11 mouse cellular contexts compared by ENCODE assay signal in genomic region chr17:6811931-6812850, GRCm38 (mm10). TPM values are rescaled to one million over a fixed set of nuclear protein-coding genes. Genes with fewer than 3 reads are reported as not detected.
DNase-seq lines count a peak whose midpoint lies in the region; ATAC-seq and TF ChIP-seq lines count a peak whose summit lies in the region.
"Had no signal": no experiment of that assay in that cellular context is flagged by ENCODE, and none has a peak within 500 bp of the region (broad histone marks: within the 10 kb centered on the region; RNA-seq: fewer than 3 reads in every experiment).

No protein-coding gene starts in this region.

- 50% methylated on average over 7 of the region's 7 CpGs for WGBS in limb, embryonic 11.5 days
- 55% methylated on average over 7 of the region's 7 CpGs for whole genome bisulfite sequencing in limb, embryonic 10.5 days
- WGBS in neural tube, embryonic 12.5 days = 35% methylated on average over 7 of the region's 7 CpGs
- WGBS in cerebellum, adult 2 months = 59% methylated on average over 7 of the region's 7 CpGs

- H3K4me2 ChIP-seq in limb, embryonic 11.5 days (ENCODE audit: low read depth, severe bottlenecking) = no peak overlapping the region
- no peak overlapping the region for H3K4me2 ChIP-seq in neural tube, embryonic 12.5 days (replicated peaks)
- H3K4me2 ChIP-seq: forebrain, embryonic 12.5 days had no signal

- no peak overlapping the region for H3K27ac ChIP-seq in limb, embryonic 11.5 days (replicated peaks; ENCODE audit: low read depth, low read length)
- H3K27ac ChIP-seq in limb, embryonic 10.5 days = no peak overlapping the region
- H3K27ac ChIP-seq in neural tube, embryonic 12.5 days = no peak overlapping the region
- no peak overlapping the region for H3K27ac ChIP-seq in cerebellum, adult 2 months (ENCODE audit: insufficient read depth, low read length)
- H3K27ac ChIP-seq: forebrain, embryonic 12.5 days; hindbrain, postnatal 0 days had no signal

- no peaks in the 10 kb centered on the region; the same call in 1 of the 2 replicates for H3K4me1 ChIP-seq in limb, embryonic 11.5 days (ENCODE audit: control insufficient read depth, insufficient read depth, low read length)
- peaks cover 20% of the 10 kb centered on the region for H3K4me1 ChIP-seq in limb, embryonic 10.5 days
- H3K4me1 ChIP-seq in neural tube, embryonic 12.5 days = peaks cover 18% of the 10 kb centered on the region
- H3K4me1 ChIP-seq in cerebellum, adult 2 months (ENCODE audit: control insufficient read depth, insufficient read depth, low read length) = no peaks in the 10 kb centered on the region

- peak; percentile 31 for DNase-seq in limb, embryonic 11.5 days (ENCODE audit: low spot score)
- no peak for DNase-seq in limb, embryonic 10.5 days (ENCODE audit: low spot score)
- DNase-seq in brain, adult 2 months (ENCODE audit: low read depth, low spot score) = peak; percentile 23
- DNase-seq in kidney, adult 9 months = peak; percentile 88
- DNase-seq in gastrocnemius, adult 18-20 months (ENCODE audit: low spot score) = no peak
- no peak for DNase-seq in cerebellum, adult 2 months

- no peaks in the 10 kb centered on the region for H3K9me3 ChIP-seq in limb, embryonic 11.5 days (ENCODE audit: control insufficient read depth, low read length)
- H3K9me3 ChIP-seq in limb, embryonic 10.5 days (replicated peaks) = no peaks in the 10 kb centered on the region
- no peaks in the 10 kb centered on the region for H3K9me3 ChIP-seq in neural tube, embryonic 12.5 days
- H3K9me3 ChIP-seq: forebrain, embryonic 12.5 days; megakaryocyte, embryonic 14.5 days had no signal

- H3K27me3 ChIP-seq in limb, embryonic 11.5 days (ENCODE audit: control insufficient read depth, insufficient read depth, low read length) = no peaks in the 10 kb centered on the region
- no peaks in the 10 kb centered on the region for H3K27me3 ChIP-seq in limb, embryonic 10.5 days (ENCODE audit: low read depth, poor library complexity, severe bottlenecking)
- H3K27me3 ChIP-seq in neural tube, embryonic 12.5 days (replicated peaks) = no peaks in the 10 kb centered on the region
- no peaks in the 10 kb centered on the region for H3K27me3 ChIP-seq in cerebellum, adult 2 months (ENCODE audit: control insufficient read depth, insufficient read depth, low read length)
- H3K27me3 ChIP-seq: forebrain, embryonic 12.5 days had no signal

- no peak for TF ChIP-seq CTCF in cerebellum, adult 2 months (IDR thresholded peaks at IDR 0.05; ENCODE audit: borderline replicate concordance, insufficient read depth, low read depth, low read length)

- H3K9ac ChIP-seq in limb, embryonic 11.5 days (ENCODE audit: low read length) = no peak overlapping the region
- H3K9ac ChIP-seq in neural tube, embryonic 12.5 days = no peak overlapping the region
- H3K9ac ChIP-seq: forebrain, embryonic 12.5 days had no signal

- no peak for ATAC-seq in limb, embryonic 11.5 days (ENCODE audit: insufficient number of reproducible peaks, low FRiP score, low TSS enrichment, low read depth)
- peak; percentile 83 for ATAC-seq in neural tube, embryonic 12.5 days (ENCODE audit: low FRiP score, low read depth)
- no peak for ATAC-seq in activated CD4-positive, CD25-positive, alpha-beta regulatory T cell, adult 4 months
- ATAC-seq: hindbrain, postnatal 0 days had no signal

- H3K4me3 ChIP-seq in limb, embryonic 11.5 days (ENCODE audit: low read depth, low read length) = no peak overlapping the region
- no peak overlapping the region for H3K4me3 ChIP-seq in limb, embryonic 10.5 days
- H3K4me3 ChIP-seq in neural tube, embryonic 12.5 days = no peak overlapping the region
- no peak overlapping the region for H3K4me3 ChIP-seq in cerebellum, adult 2 months (replicated peaks; ENCODE audit: insufficient read depth, low read depth, low read length)
- H3K4me3 ChIP-seq: forebrain, embryonic 12.5 days; megakaryocyte, embryonic 14.5 days had no signal

- no peak for TF ChIP-seq POLR2A in cerebellum, adult 2 months (IDR thresholded peaks at IDR 0.05; ENCODE audit: borderline replicate concordance, insufficient read depth, low read length)

- no peaks in the 10 kb centered on the region for H3K36me3 ChIP-seq in limb, embryonic 11.5 days (ENCODE audit: control insufficient read depth, insufficient read depth, low read length)
- no peaks in the 10 kb centered on the region for H3K36me3 ChIP-seq in limb, embryonic 10.5 days
- H3K36me3 ChIP-seq in neural tube, embryonic 12.5 days = no peaks in the 10 kb centered on the region
- H3K36me3 ChIP-seq: forebrain, embryonic 12.5 days had no signal

RNA-seq across cellular contexts. Expression of gene Ezr, which starts 29.6 kb away (rescaled TPM):
- polyA plus RNA-seq in limb, embryonic 11.5 days (2014; fragmentation: Nextera tagmentation; extraction: Ambion mirVana) = 25.6 and 26.9 TPM in 2 replicates
- polyA plus RNA-seq in limb, embryonic 10.5 days (2016; fragmentation: Nextera tagmentation; extraction: Ambion mirVana) = 24.8 and 26.2 TPM in 2 replicates
- 67.1 and 87.8 TPM in 2 replicates for polyA plus RNA-seq in neural tube, embryonic 12.5 days (2016; fragmentation: Nextera tagmentation; extraction: Ambion mirVana)
- 100 to 1,000 TPM; 112 to 143 TPM for polyA plus RNA-seq in activated CD4-positive, CD25-positive, alpha-beta regulatory T cell, adult 4 months (2017; shearing (Covaris generic))
- total RNA-seq in gastrocnemius, adult 18-20 months (2021) = 1 to 10 TPM; 1.1 to 2.4 TPM
- polyA plus RNA-seq in cerebellum, adult 2 months (2012; rRNA removed) = 12.1 and 16.1 TPM in 2 replicates

Comparison
In these comparisons a context has a peak if more than half of its experiments do, and no peak if none do; other contexts are left out.
1. DNase-seq: peak in limb, embryonic 11.5 days (single experiment), brain, adult 2 months (single experiment) and kidney, adult 9 months (single experiment); none in limb, embryonic 10.5 days (single experiment), gastrocnemius, adult 18-20 months (single experiment) and cerebellum, adult 2 months (0 of 2).